ENCODE assay signal across 12 mouse cellular contexts in genomic region chr9:107650708-107651481, GRCm38 (mm10). TPM values are rescaled to one million over a fixed set of nuclear protein-coding genes. Genes with fewer than 3 reads are reported as not detected.
DNase-seq lines count a peak whose midpoint lies in the region; ATAC-seq and TF ChIP-seq lines count a peak whose summit lies in the region.
"Had no signal": no experiment of that assay in that cellular context is flagged by ENCODE, and none has a peak within 500 bp of the region (broad histone marks: within the 10 kb centered on the region; RNA-seq: fewer than 3 reads in every experiment).

No protein-coding gene starts in this region.

- TF ChIP-seq CTCF in cortical plate, adult 2 months (IDR thresholded peaks at IDR 0.05; ENCODE audit: extremely low read depth, insufficient read depth, low read length): no peak

- no peak overlapping the region for H3K4me3 ChIP-seq in heart, embryonic 14.5 days (ENCODE audit: control insufficient read depth in 1 of 2, insufficient read depth in 1 of 2, low read depth in 1 of 2, low read length in 2 of 2)
- no peak overlapping the region for H3K4me3 ChIP-seq in heart, embryonic 12.5 days
- H3K4me3 ChIP-seq in cortical plate, adult 2 months (ENCODE audit: insufficient read depth, low read length): no peak overlapping the region
- H3K4me3 ChIP-seq in forebrain, embryonic 15.5 days: no peak overlapping the region
- H3K4me3 ChIP-seq in midbrain, embryonic 11.5 days (ENCODE audit: low read depth, low read length): no peak overlapping the region

- H3K9me3 ChIP-seq in heart, embryonic 14.5 days (ENCODE audit: control insufficient read depth, low read length): no peaks in the 10 kb centered on the region
- no peaks in the 10 kb centered on the region for H3K9me3 ChIP-seq in heart, embryonic 12.5 days (replicated peaks)
- H3K9me3 ChIP-seq in forebrain, embryonic 15.5 days: no peaks in the 10 kb centered on the region
- no peaks in the 10 kb centered on the region for H3K9me3 ChIP-seq in midbrain, embryonic 11.5 days (ENCODE audit: control insufficient read depth, low read length)

- WGBS in heart, embryonic 14.5 days: 31% methylated on average over 12 of the region's 12 CpGs
- 36% methylated on average over 12 of the region's 12 CpGs for WGBS in heart, embryonic 12.5 days
- 10% methylated on average over 12 of the region's 12 CpGs for WGBS in forebrain, embryonic 15.5 days
- 45% methylated on average over 12 of the region's 12 CpGs for WGBS in midbrain, embryonic 11.5 days

- H3K27me3 ChIP-seq in heart, embryonic 14.5 days (ENCODE audit: control insufficient read depth, insufficient read depth, low read length): no peaks in the 10 kb centered on the region
- H3K27me3 ChIP-seq in heart, embryonic 12.5 days (replicated peaks): no peaks in the 10 kb centered on the region
- no peaks in the 10 kb centered on the region for H3K27me3 ChIP-seq in forebrain, embryonic 15.5 days
- no peaks in the 10 kb centered on the region for H3K27me3 ChIP-seq in midbrain, embryonic 11.5 days (ENCODE audit: control insufficient read depth, insufficient read depth, low read length)

- no peak overlapping the region for H3K27ac ChIP-seq in heart, embryonic 14.5 days (replicated peaks in 1 of 2; ENCODE audit: control insufficient read depth in 1 of 2, insufficient read depth in 1 of 2, low read depth in 2 of 2, low read length in 2 of 2)
- no peak overlapping the region for H3K27ac ChIP-seq in heart, embryonic 12.5 days (ENCODE audit: poor library complexity, severe bottlenecking)
- H3K27ac ChIP-seq in cortical plate, adult 2 months (ENCODE audit: insufficient read depth, low read length): peak overlapping the region; percentile 54
- H3K27ac ChIP-seq in forebrain, embryonic 15.5 days (replicated peaks): peak overlapping the region; percentile 51
- H3K27ac ChIP-seq in midbrain, embryonic 11.5 days (ENCODE audit: low read depth, low read length): no peak overlapping the region

- ATAC-seq in heart, embryonic 14.5 days (ENCODE audit: insufficient number of reproducible peaks, insufficient read depth, low FRiP score, low read depth): no peak
- no peak for ATAC-seq in heart, embryonic 12.5 days (ENCODE audit: insufficient number of reproducible peaks, low FRiP score)
- ATAC-seq in forebrain, embryonic 15.5 days (replicated peaks): peak; percentile 80
- peak; percentile 62; the same call in 1 of the 2 replicates for ATAC-seq in midbrain, embryonic 11.5 days (ENCODE audit: low FRiP score)
- no peak for ATAC-seq in megakaryocyte, adult 5-6 weeks (ENCODE audit: poor library complexity, severe bottlenecking)
- ATAC-seq: activated CD4-positive, CD25-positive, alpha-beta regulatory T cell, adult 4 months had no signal

- DNase-seq in midbrain, embryonic 11.5 days (ENCODE audit: low spot score, missing footprints): no peak
- no peak for DNase-seq in layer of hippocampus, adult 18-20 months (ENCODE audit: low spot score in 2 of 2)
- DNase-seq in adrenal gland, postnatal 14 days: no peak
- DNase-seq: cerebellum, adult 9-10 months had no signal

- TF ChIP-seq POLR2A in cortical plate, adult 2 months (IDR thresholded peaks at IDR 0.05; ENCODE audit: extremely low read depth, insufficient read depth, low read length): no peak

- no peaks in the 10 kb centered on the region for H3K36me3 ChIP-seq in heart, embryonic 14.5 days (ENCODE audit: control insufficient read depth, insufficient read depth, low read length)
- H3K36me3 ChIP-seq in heart, embryonic 12.5 days: no peaks in the 10 kb centered on the region
- H3K36me3 ChIP-seq in forebrain, embryonic 15.5 days: no peaks in the 10 kb centered on the region
- no peaks in the 10 kb centered on the region for H3K36me3 ChIP-seq in midbrain, embryonic 11.5 days (ENCODE audit: control insufficient read depth, insufficient read depth, low read length)

- H3K4me2 ChIP-seq in heart, embryonic 14.5 days (ENCODE audit: low read length): no peak overlapping the region
- no peak overlapping the region for H3K4me2 ChIP-seq in heart, embryonic 12.5 days
- H3K4me2 ChIP-seq in forebrain, embryonic 15.5 days (replicated peaks): no peak overlapping the region
- H3K4me2 ChIP-seq in midbrain, embryonic 11.5 days: no peak overlapping the region
- H3K4me2 ChIP-seq: liver, embryonic 11.5 days had no signal

- H3K4me1 ChIP-seq in heart, embryonic 14.5 days (ENCODE audit: control insufficient read depth in 2 of 2, insufficient read depth in 2 of 2, low read length in 2 of 2): peaks cover 3 to 12% of the 10 kb centered on the region in 2 experiments; a peak in 3 of 4 replicates
- H3K4me1 ChIP-seq in heart, embryonic 12.5 days (replicated peaks): peaks cover 22% of the 10 kb centered on the region
- no peaks in the 10 kb centered on the region for H3K4me1 ChIP-seq in cortical plate, adult 2 months (ENCODE audit: control insufficient read depth, insufficient read depth, low read length)
- H3K4me1 ChIP-seq in forebrain, embryonic 15.5 days: peaks cover 20% of the 10 kb centered on the region
- H3K4me1 ChIP-seq in midbrain, embryonic 11.5 days (ENCODE audit: control insufficient read depth, insufficient read depth, low read length): no peaks in the 10 kb centered on the region

- H3K9ac ChIP-seq in heart, embryonic 14.5 days (ENCODE audit: low read length): 0 out of 2 replicates have a peak overlapping the region, but pooled peaks have one; percentile 16
- no peak overlapping the region for H3K9ac ChIP-seq in heart, embryonic 12.5 days
- H3K9ac ChIP-seq in forebrain, embryonic 15.5 days (replicated peaks): peak overlapping the region; percentile 12; the same call in 1 of the 2 replicates
- peak overlapping the region; percentile 9; the same call in 1 of the 2 replicates for H3K9ac ChIP-seq in midbrain, embryonic 11.5 days (ENCODE audit: low read length)

RNA-seq across cellular contexts. Expression of gene Gnai2, which starts 15.7 kb away (rescaled TPM):
- 379 and 410 TPM in 2 replicates for polyA plus RNA-seq in heart, embryonic 14.5 days (2014; fragmentation: Nextera tagmentation; extraction: Ambion mirVana)
- polyA plus RNA-seq in heart, embryonic 12.5 days (2016; fragmentation: Nextera tagmentation; extraction: Ambion mirVana): 404 and 442 TPM in 2 replicates
- 283 and 286 TPM in 2 replicates for polyA plus RNA-seq in cortical plate, adult 2 months (2012; rRNA removed)
- polyA plus RNA-seq in forebrain, embryonic 15.5 days (2015; fragmentation: Nextera tagmentation; extraction: Ambion mirVana): 335 and 338 TPM in 2 replicates
- polyA plus RNA-seq in midbrain, embryonic 11.5 days (2014; fragmentation: Nextera tagmentation; extraction: Ambion mirVana): 578 and 581 TPM in 2 replicates
- 100 to 1,000 TPM; 228 to 231 TPM for total RNA-seq in layer of hippocampus, adult 18-20 months (2021)
- 749 and 768 TPM in 2 replicates for total RNA-seq in megakaryocyte, adult 5-6 weeks (2015)
- total RNA-seq in megakaryocyte, adult 5-6 weeks (2017): 859 and 871 TPM in 2 replicates
- total RNA-seq in adrenal gland, postnatal 14 days (2021): 249 and 284 TPM in 2 replicates

RNA-seq across cellular contexts. Expression of gene Slc38a3, which starts 18.4 kb away (rescaled TPM):
- polyA plus RNA-seq in heart, embryonic 14.5 days (2014; fragmentation: Nextera tagmentation; extraction: Ambion mirVana): 2.7 TPM in 2 replicates
- polyA plus RNA-seq in heart, embryonic 12.5 days (2016; fragmentation: Nextera tagmentation; extraction: Ambion mirVana): 2.9 and 3.2 TPM in 2 replicates
- polyA plus RNA-seq in cortical plate, adult 2 months (2012; rRNA removed): 134 and 156 TPM in 2 replicates
- 24.2 and 24.4 TPM in 2 replicates for polyA plus RNA-seq in forebrain, embryonic 15.5 days (2015; fragmentation: Nextera tagmentation; extraction: Ambion mirVana)
- polyA plus RNA-seq in midbrain, embryonic 11.5 days (2014; fragmentation: Nextera tagmentation; extraction: Ambion mirVana): 11.2 and 11.7 TPM in 2 replicates
- 10 to 100 TPM; 57.8 to 62.6 TPM for total RNA-seq in layer of hippocampus, adult 18-20 months (2021)
- not detected in 2 replicates for total RNA-seq in megakaryocyte, adult 5-6 weeks (2015)
- total RNA-seq in megakaryocyte, adult 5-6 weeks (2017): not detected in 2 replicates
- 4.9 and 85.2 TPM in 2 replicates for total RNA-seq in adrenal gland, postnatal 14 days (2021)
- polyA plus RNA-seq: activated CD4-positive, CD25-positive, alpha-beta regulatory T cell, adult 4 months had no signal

RNA-seq across cellular contexts. Expression of gene Gnat1, which starts 28.6 kb away (rescaled TPM):
- 0.63 and 1.7 TPM in 2 replicates for polyA plus RNA-seq in heart, embryonic 14.5 days (2014; fragmentation: Nextera tagmentation; extraction: Ambion mirVana)
- 0.97 and 1.2 TPM in 2 replicates for polyA plus RNA-seq in heart, embryonic 12.5 days (2016; fragmentation: Nextera tagmentation; extraction: Ambion mirVana)
- 0.40 and 0.42 TPM in 2 replicates for polyA plus RNA-seq in cortical plate, adult 2 months (2012; rRNA removed)
- polyA plus RNA-seq in forebrain, embryonic 15.5 days (2015; fragmentation: Nextera tagmentation; extraction: Ambion mirVana): 1.7 and 1.8 TPM in 2 replicates
- 1.1 and 1.4 TPM in 2 replicates for polyA plus RNA-seq in midbrain, embryonic 11.5 days (2014; fragmentation: Nextera tagmentation; extraction: Ambion mirVana)
- total RNA-seq in layer of hippocampus, adult 18-20 months (2021): not detected
- not detected in 2 replicates for total RNA-seq in megakaryocyte, adult 5-6 weeks (2015)
- not detected in 2 replicates for total RNA-seq in megakaryocyte, adult 5-6 weeks (2017)
- total RNA-seq in adrenal gland, postnatal 14 days (2021): 0.34 and 0.41 TPM in 2 replicates
- total RNA-seq: CH12.LX had no signal

RNA-seq across cellular contexts. Expression of gene Sema3b, which starts 41.9 kb away (rescaled TPM):
- 6.5 and 7.2 TPM in 2 replicates for polyA plus RNA-seq in heart, embryonic 14.5 days (2014; fragmentation: Nextera tagmentation; extraction: Ambion mirVana)
- 10.7 and 11.2 TPM in 2 replicates for polyA plus RNA-seq in heart, embryonic 12.5 days (2016; fragmentation: Nextera tagmentation; extraction: Ambion mirVana)
- 2.4 and 4.3 TPM in 2 replicates for polyA plus RNA-seq in cortical plate, adult 2 months (2012; rRNA removed)
- polyA plus RNA-seq in forebrain, embryonic 15.5 days (2015; fragmentation: Nextera tagmentation; extraction: Ambion mirVana): 1.7 and 2.8 TPM in 2 replicates
- 1.3 and 2.1 TPM in 2 replicates for polyA plus RNA-seq in midbrain, embryonic 11.5 days (2014; fragmentation: Nextera tagmentation; extraction: Ambion mirVana)
- total RNA-seq in layer of hippocampus, adult 18-20 months (2021): 1 to 10 TPM; 1.5 to 2.5 TPM
- not detected in 2 replicates for total RNA-seq in megakaryocyte, adult 5-6 weeks (2015)
- total RNA-seq in megakaryocyte, adult 5-6 weeks (2017): 0.08 TPM in 1 of 2 replicates, not detected in the other
- total RNA-seq in adrenal gland, postnatal 14 days (2021): 8.3 and 8.7 TPM in 2 replicates
- polyA plus RNA-seq: activated CD4-positive, CD25-positive, alpha-beta regulatory T cell, adult 4 months had no signal

RNA-seq across cellular contexts. Expression of gene Sema3f, which starts 59.4 kb away (rescaled TPM):
- polyA plus RNA-seq in heart, embryonic 14.5 days (2014; fragmentation: Nextera tagmentation; extraction: Ambion mirVana): 4.6 and 6.2 TPM in 2 replicates
- 8.1 and 8.4 TPM in 2 replicates for polyA plus RNA-seq in heart, embryonic 12.5 days (2016; fragmentation: Nextera tagmentation; extraction: Ambion mirVana)
- polyA plus RNA-seq in cortical plate, adult 2 months (2012; rRNA removed): 29.1 and 30.1 TPM in 2 replicates
- polyA plus RNA-seq in forebrain, embryonic 15.5 days (2015; fragmentation: Nextera tagmentation; extraction: Ambion mirVana): 13.7 and 14.6 TPM in 2 replicates
- 9.6 and 11.9 TPM in 2 replicates for polyA plus RNA-seq in midbrain, embryonic 11.5 days (2014; fragmentation: Nextera tagmentation; extraction: Ambion mirVana)
- total RNA-seq in layer of hippocampus, adult 18-20 months (2021): 1 to 10 TPM; 2.8 to 5.9 TPM
- total RNA-seq in megakaryocyte, adult 5-6 weeks (2015): not detected in 2 replicates
- not detected in 2 replicates for total RNA-seq in megakaryocyte, adult 5-6 weeks (2017)
- total RNA-seq in adrenal gland, postnatal 14 days (2021): 22.8 and 25.9 TPM in 2 replicates
- polyA plus RNA-seq: activated CD4-positive, CD25-positive, alpha-beta regulatory T cell, adult 4 months had no signal

Comparison
In these comparisons a context has a peak if more than half of its experiments do, and no peak if none do; other contexts are left out.
1. ATAC-seq: peak in forebrain, embryonic 15.5 days (single experiment) and midbrain, embryonic 11.5 days (single experiment); none in heart, embryonic 14.5 days (single experiment), heart, embryonic 12.5 days (single experiment) and megakaryocyte, adult 5-6 weeks (single experiment).
2. H3K27ac ChIP-seq: peak in cortical plate, adult 2 months (single experiment) and forebrain, embryonic 15.5 days (single experiment); none in heart, embryonic 14.5 days (0 of 2), heart, embryonic 12.5 days (single experiment) and midbrain, embryonic 11.5 days (single experiment).